Mouse (Mus musculus) CH12.LX (cell line): ENCODE results near the gene Mypop. TPM values are rescaled to one million over a fixed set of nuclear protein-coding genes. Genes with fewer than 3 reads are reported as not detected.

Source experiments
- DNase-seq: peaks from one replicate; pipeline ENCODE4 v3.0.0-alpha.2; 2013; ENCODE audit errors: extremely low read depth
- H3K27ac ChIP-seq: 2 replicates; pipeline ENCODE4 v1.5.1; 2012; ENCODE audit warnings: low read depth, mild to moderate bottlenecking, control low read depth, moderate library complexity; ENCODE audit not compliant: insufficient read depth
- H3K27me3 ChIP-seq: replicated peaks from 2 replicates; pipeline ENCODE3; 2012; ENCODE audit warnings: inconsistent platforms
- H3K36me3 ChIP-seq, 2 experiments: replicated peaks in 1 of 2; 2 replicates each; pipeline versions ENCODE3 to v1.6.1; 2012; ENCODE audit warnings: inconsistent platforms in 1 of 2, low read length in 1 of 2, mild to moderate bottlenecking in 1 of 2, mixed read lengths in 1 of 2, moderate library complexity in 1 of 2; ENCODE audit not compliant: control insufficient read depth in 1 of 2, insufficient read depth in 1 of 2
- H3K4me1 ChIP-seq, 2 experiments: 2 replicates each; pipeline ENCODE4 v1.6.1; 2012; ENCODE audit warnings: inconsistent platforms in 1 of 2, moderate library complexity in 1 of 2; ENCODE audit not compliant: insufficient read depth in 2 of 2, control insufficient read depth in 1 of 2
- H3K4me2 ChIP-seq: 2 replicates; pipeline ENCODE4 v1.6.1; 2012; ENCODE audit warnings: low read depth, mild to moderate bottlenecking, control low read depth; ENCODE audit not compliant: poor library complexity, insufficient read depth, severe bottlenecking
- H3K4me3 ChIP-seq, 3 experiments: fragments of 150-350 bp in 1 of 3; sonication (generic) in 1 of 3; replicated peaks in 1 of 3; 2 replicates each; pipeline versions ENCODE3 to v1.5.1; 2011 to 2012; ENCODE audit warnings: low read depth in 2 of 3, low read length in 2 of 3, mild to moderate bottlenecking in 2 of 3, moderate library complexity in 2 of 3, control low read depth in 1 of 3, improper control_type of control experiment in 1 of 3, inconsistent platforms in 1 of 3, mixed read lengths in 1 of 3; ENCODE audit not compliant: poor library complexity in 1 of 3
- H3K79me2 ChIP-seq: replicated peaks from 2 replicates; pipeline ENCODE4 v1.6.1; 2012; ENCODE audit warnings: mild to moderate bottlenecking, moderate library complexity; ENCODE audit not compliant: control insufficient read depth, poor library complexity, insufficient read depth, severe bottlenecking; ENCODE audit errors: extremely low read depth
- H3K9ac ChIP-seq: 2 replicates; pipeline ENCODE4 v1.6.1; 2012; ENCODE audit warnings: low read depth, mild to moderate bottlenecking, control low read depth, moderate library complexity; ENCODE audit not compliant: insufficient read depth
- H3K9me3 ChIP-seq: replicated peaks from 2 replicates; pipeline ENCODE3; 2012; ENCODE audit warnings: low read length, inconsistent platforms, mixed read lengths
- BHLHE40 ChIP-seq: IDR thresholded peaks from 2 replicates; pipeline ENCODE4 v1.6.1; 2011; ENCODE audit warnings: mild to moderate bottlenecking, low read depth, low read length, improper control_type of control experiment
- CHD1 ChIP-seq: IDR thresholded peaks from 2 replicates; pipeline ENCODE4 v1.6.1; 2012; ENCODE audit warnings: low read depth, low read length, improper control_type of control experiment, inconsistent platforms
- CHD2 ChIP-seq: IDR thresholded peaks from 2 replicates; pipeline ENCODE4 v1.6.1; 2011; ENCODE audit warnings: low read length, improper control_type of control experiment
- CTCF ChIP-seq, 2 experiments: IDR thresholded peaks in 1 of 2; conservative IDR thresholded peaks in 1 of 2; 2 replicates each; pipeline ENCODE4 v1.5.1; 2011 to 2012; ENCODE audit warnings: low read depth in 2 of 2, low read length in 2 of 2, improper control_type of control experiment in 1 of 2, inconsistent platforms in 1 of 2, mild to moderate bottlenecking in 1 of 2, moderate library complexity in 1 of 2
- E2F4 ChIP-seq: IDR thresholded peaks from 2 replicates; pipeline ENCODE4 v1.6.1; 2011; ENCODE audit warnings: low read depth, low read length, improper control_type of control experiment; ENCODE audit not compliant: insufficient replicate concordance
- ELF1 ChIP-seq: IDR thresholded peaks from 2 replicates; pipeline ENCODE4 v1.6.1; 2014; ENCODE audit warnings: low read depth, mild to moderate bottlenecking, inconsistent platforms, low read length, improper control_type of control experiment
- ETS1 ChIP-seq: conservative IDR thresholded peaks from 2 replicates; pipeline ENCODE4 v1.6.1; 2012; ENCODE audit warnings: low read depth, mild to moderate bottlenecking, inconsistent platforms, low read length, improper control_type of control experiment, moderate library complexity
- GABPA ChIP-seq: IDR thresholded peaks from 2 replicates; pipeline ENCODE4 v1.6.1; 2012; ENCODE audit warnings: low read depth, low read length, improper control_type of control experiment, inconsistent platforms; ENCODE audit not compliant: insufficient replicate concordance
- HCFC1 ChIP-seq: IDR thresholded peaks from 2 replicates; pipeline ENCODE4 v1.6.1; 2012; ENCODE audit warnings: low read depth, mild to moderate bottlenecking, inconsistent platforms, low read length, improper control_type of control experiment
- IRF4 ChIP-seq: IDR thresholded peaks from 2 replicates; pipeline ENCODE4 v1.6.1; 2014; ENCODE audit warnings: low read depth, mild to moderate bottlenecking, inconsistent platforms, low read length, improper control_type of control experiment
- JUN ChIP-seq: IDR thresholded peaks from 2 replicates; pipeline ENCODE4 v1.6.1; 2011; ENCODE audit warnings: low read depth, mild to moderate bottlenecking, low read length, improper control_type of control experiment, moderate library complexity; ENCODE audit not compliant: insufficient read depth
- JUND ChIP-seq: conservative IDR thresholded peaks from 2 replicates; pipeline ENCODE4 v1.6.1; 2011; ENCODE audit warnings: low read depth, low read length, improper control_type of control experiment
- MAFK ChIP-seq: IDR thresholded peaks from 2 replicates; pipeline ENCODE4 v1.6.1; 2011; ENCODE audit warnings: low read length, improper control_type of control experiment; ENCODE audit not compliant: insufficient replicate concordance
- MYC ChIP-seq: IDR thresholded peaks from 2 replicates; pipeline ENCODE4 v1.6.1; 2011; ENCODE audit warnings: low read depth, mild to moderate bottlenecking, improper control_type of control experiment, low read length
- NRF1 ChIP-seq: IDR thresholded peaks from 2 replicates; pipeline ENCODE4 v1.6.1; 2014; ENCODE audit warnings: low read depth, mild to moderate bottlenecking, inconsistent platforms, low read length, improper control_type of control experiment, moderate library complexity
- POLR2AphosphoS2 ChIP-seq: IDR thresholded peaks from 2 replicates; pipeline ENCODE4 v1.6.1; 2011; ENCODE audit warnings: low read depth, low read length, improper control_type of control experiment
- SIN3A ChIP-seq: IDR thresholded peaks from 2 replicates; pipeline ENCODE4 v1.6.1; 2012; ENCODE audit warnings: low read length, improper control_type of control experiment, inconsistent platforms
- SMC3 ChIP-seq: IDR thresholded peaks from 2 replicates; pipeline ENCODE4 v1.6.1; 2011; ENCODE audit warnings: low read depth, low read length, improper control_type of control experiment
- TBP ChIP-seq: conservative IDR thresholded peaks from 2 replicates; pipeline ENCODE4 v1.6.1; 2011; ENCODE audit warnings: low read depth, low read length, improper control_type of control experiment
- TCF12 ChIP-seq: IDR thresholded peaks from 2 replicates; pipeline ENCODE4 v1.6.1; 2014; ENCODE audit warnings: low read depth, mild to moderate bottlenecking, inconsistent platforms, low read length, improper control_type of control experiment
- UBTF ChIP-seq: IDR thresholded peaks from 2 replicates; pipeline ENCODE4 v1.6.1; 2012; ENCODE audit warnings: low read depth, mild to moderate bottlenecking, inconsistent platforms, low read length, improper control_type of control experiment, moderate library complexity
- USF2 ChIP-seq: conservative IDR thresholded peaks from 2 replicates; pipeline ENCODE4 v1.6.1; 2011; ENCODE audit warnings: low read depth, low read length, improper control_type of control experiment
- ZC3H11A ChIP-seq: IDR thresholded peaks from 2 replicates; pipeline ENCODE4 v1.6.1; 2012; ENCODE audit warnings: low read depth, mild to moderate bottlenecking, inconsistent platforms, low read length, improper control_type of control experiment
- ZKSCAN1 ChIP-seq: IDR thresholded peaks from 2 replicates; pipeline ENCODE4 v1.6.1; 2012; ENCODE audit warnings: low read depth, inconsistent platforms, low read length, improper control_type of control experiment, borderline replicate concordance
- ZNF384 ChIP-seq: IDR thresholded peaks from 2 replicates; pipeline ENCODE4 v1.6.1; 2012; ENCODE audit warnings: low read depth, low read length, improper control_type of control experiment, inconsistent platforms
- dilution Hi-C: fragments of 300-500 bp; cut with MboI; formaldehyde crosslinking; loops from 2 replicates; pipeline ENCODE4 v1.14.3; 2020; ENCODE audit warnings: low sequenced_read_pairs; ENCODE audit not compliant: extremely low pct_unique_long_range_greater_than_20kb, extremely low pct_ligation_motif_present
- in situ Hi-C: fragments of 300-500 bp; cut with MboI; formaldehyde crosslinking; loops from 3 replicates; pipeline ENCODE4 v1.14.3; 2019; ENCODE audit warnings: low sequenced_read_pairs, low pct_ligation_motif_present, low pct_unique_long_range_greater_than_20kb, mixed read lengths
- polyA plus RNA-seq: library from polyadenylated mRNA; unstranded; fragments of >175 nt; gene quantifications from 2 replicates; pipeline ENCODE4 v1.2.1, GENCODE M21; 2012; ENCODE audit warnings: low read depth; ENCODE audit not compliant: insufficient read length
- total RNA-seq, 2 experiments: library from RNA; depleted of rRNA; stranded (reverse); fragments of 300-350 nt in 1 of 2; fragments of >200 nt in 1 of 2; gene quantifications; 2 replicates each; pipeline ENCODE4 v1.2.3; 2012 to 2014

The Mypop gene
- total and polyA plus RNA-seq, 3 experiments, result 1.2 to 4.7 (median 2.5) TPM

GRCm38 (mm10) chr7:19010581-19010980 lies 19.5 kb downstream of the Mypop start:
- H3K9me3 ChIP-seq, result peaks cover under 1% of the 10 kb centered on the region
- H3K4me1 ChIP-seq, result peaks cover 0 to 27% of the 10 kb centered on the region in 2 experiments; a peak in 3 of 4 replicates
- peaks cover 4 to 12% of the 10 kb centered on the region in 2 experiments for H3K36me3 ChIP-seq
- H3K27ac ChIP-seq, result no peak overlapping the region
- in situ Hi-C loops (no loop called here), dilution Hi-C loops (no loop called here)
- no peak overlapping the region for H3K9ac ChIP-seq
- H3K4me2 ChIP-seq, result no peak overlapping the region
- TF ChIP-seq MAFK (no peak), SIN3A (no peak), NRF1 (no peak), HCFC1 (no peak), ZKSCAN1 (no peak), IRF4 (no peak), CHD2 (no peak), ZC3H11A (no peak), TCF12 (no peak), ETS1 (no peak), GABPA (no peak)
- TF ChIP-seq, all 38 proteins: peak for 0
- no peak for DNase-seq
- H3K27me3 ChIP-seq, result peaks cover 42% of the 10 kb centered on the region
- H3K4me3 ChIP-seq, result no peak overlapping the region
- no peaks in the 10 kb centered on the region for H3K79me2 ChIP-seq

DNA sequence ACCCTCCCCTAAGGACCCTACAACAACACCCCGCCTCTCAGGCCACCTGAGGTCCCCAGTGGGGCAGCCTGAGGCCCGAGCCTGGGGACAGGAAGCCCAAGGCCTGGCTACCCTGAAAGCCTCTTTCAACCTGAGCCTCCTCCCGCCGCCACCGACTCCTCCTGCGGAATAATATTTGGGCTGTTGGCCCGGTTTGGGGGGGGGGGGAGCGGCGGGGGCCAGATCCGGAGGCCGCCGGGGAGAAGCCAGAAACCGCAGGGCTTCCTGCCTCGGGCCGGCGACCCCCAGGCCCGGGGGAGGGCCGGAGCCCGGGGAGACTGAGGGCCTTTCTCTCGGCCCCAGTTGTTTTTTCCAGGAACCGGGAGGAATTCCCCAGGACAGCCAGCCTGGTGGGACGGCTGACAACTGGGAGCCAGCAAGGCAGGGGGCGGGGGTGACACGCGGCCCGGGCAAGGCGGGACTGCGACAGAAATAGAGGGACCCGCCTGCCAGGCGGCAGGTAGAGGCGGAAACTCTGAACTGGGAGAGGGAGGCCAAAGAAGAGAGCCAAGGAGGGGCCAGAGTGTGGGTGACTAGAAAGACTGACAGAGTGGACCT lies 21.1 kb downstream of the Mypop start:
- dilution Hi-C loops (no loop called here), in situ Hi-C loops (no loop called here)
- no peak for DNase-seq
- peaks cover 46% of the 10 kb centered on the region for H3K27me3 ChIP-seq
- H3K9ac ChIP-seq, result peak overlapping the region; percentile 20; the same call in 1 of the 2 replicates
- H3K36me3 ChIP-seq, result peaks cover 0 to 1% of the 10 kb centered on the region in 2 experiments
- H3K79me2 ChIP-seq, result no peaks in the 10 kb centered on the region
- H3K4me3 ChIP-seq, result no peak overlapping the region
- no peaks in the 10 kb centered on the region for H3K9me3 ChIP-seq
- H3K4me2 ChIP-seq, result no peak overlapping the region
- no peak for TF ChIP-seq MYC
- TF ChIP-seq NRF1, result no peak
- no peak for TF ChIP-seq SMC3
- no peak for TF ChIP-seq ELF1
- TF ChIP-seq SIN3A, result no peak
- TF ChIP-seq CHD1, result no peak
- no peak for TF ChIP-seq ZNF384
- no peak for TF ChIP-seq USF2
- no peak for TF ChIP-seq JUND
- no peak for TF ChIP-seq JUN
- TF ChIP-seq POLR2AphosphoS2, result no peak
- no peak for TF ChIP-seq BHLHE40
- TF ChIP-seq TBP, result no peak
- TF ChIP-seq E2F4, result no peak
- TF ChIP-seq UBTF, result no peak
- no peak for TF ChIP-seq HCFC1
- no peak for TF ChIP-seq CTCF (conservative IDR thresholded peaks at IDR 0.05 in 1 of 2, IDR thresholded peaks at IDR 0.05 in 1 of 2; ENCODE audit: low read depth in 2 of 2, low read length in 2 of 2)
- TF ChIP-seq MAFK, result no peak
- TF ChIP-seq ZKSCAN1, result no peak
- H3K4me1 ChIP-seq, result peaks cover 0 to 15% of the 10 kb centered on the region in 2 experiments; a peak in 3 of 4 replicates
- H3K27ac ChIP-seq, result no peak overlapping the region
